23 mouse cellular contexts compared by ENCODE assay signal in genomic region chrX:20695842-20696241, GRCm38 (mm10). TPM values are rescaled to one million over a fixed set of nuclear protein-coding genes. Genes with fewer than 3 reads are reported as not detected.
DNase-seq lines count a peak whose midpoint lies in the region.
"Had no signal": no experiment of that assay in that cellular context is flagged by ENCODE, and none has a peak within 500 bp of the region (broad histone marks: within the 10 kb centered on the region; RNA-seq: fewer than 3 reads in every experiment).

No protein-coding gene starts in this region.

- H3K9me3 ChIP-seq in heart, embryonic 10.5 days, result no peaks in the 10 kb centered on the region
- H3K9me3 ChIP-seq: forebrain, embryonic 10.5 days; forebrain, embryonic 13.5 days; G1E; hindbrain, embryonic 13.5 days; intestine, embryonic 15.5 days had no signal

- WGBS in heart, embryonic 10.5 days, result 81% methylated on average over 4 of the region's 4 CpGs

- intact Hi-C loops in heart, postnatal 36 days (cut with DNase I), result no loop called here

- DNase-seq in heart, adult 18-20 months, result peak; percentile 35 to 40
- no peak for DNase-seq in heart, embryonic 10.5 days (ENCODE audit: low spot score)
- DNase-seq in testis, postnatal 14 days (ENCODE audit: low spot score), result peak; percentile 17
- DNase-seq in testis, postnatal 10 days (ENCODE audit: low spot score), result no peak
- peak; percentile 19 to 27 for DNase-seq in heart, postnatal 36 days
- DNase-seq in lung, postnatal 25 days (ENCODE audit: low spot score), result no peak
- DNase-seq in gastrocnemius, postnatal 25 days, result no peak
- DNase-seq: adrenal gland, postnatal 10 days; adrenal gland, postnatal 36 days; B cell, adult 2 months; cerebellum, adult 18-20 months; cerebellum, adult 9-10 months; cerebellum, postnatal 14 days; gastrocnemius, postnatal 10 days; kidney, adult 11 months had no signal

- no peaks in the 10 kb centered on the region for H3K4me1 ChIP-seq in heart, embryonic 10.5 days
- H3K4me1 ChIP-seq: forebrain, embryonic 10.5 days; hindbrain, embryonic 10.5 days; intestine, embryonic 15.5 days had no signal

- no peak overlapping the region for H3K27ac ChIP-seq in heart, embryonic 10.5 days
- H3K27ac ChIP-seq: forebrain, embryonic 10.5 days; forebrain, embryonic 13.5 days; heart, adult 2 months; hindbrain, embryonic 10.5 days; hindbrain, embryonic 13.5 days; intestine, embryonic 15.5 days had no signal

- H3K36me3 ChIP-seq in heart, embryonic 10.5 days, result peaks cover 69% of the 10 kb centered on the region

- H3K4me3 ChIP-seq in heart, embryonic 10.5 days, result no peak overlapping the region
- H3K4me3 ChIP-seq: forebrain, embryonic 10.5 days; forebrain, embryonic 13.5 days; heart, adult 2 months; hindbrain, embryonic 10.5 days; hindbrain, embryonic 13.5 days; intestine, embryonic 15.5 days had no signal

- no peaks in the 10 kb centered on the region for H3K27me3 ChIP-seq in heart, embryonic 10.5 days (ENCODE audit: insufficient read depth, poor library complexity, severe bottlenecking)
- H3K27me3 ChIP-seq: CH12.LX; forebrain, embryonic 13.5 days; hindbrain, embryonic 13.5 days; intestine, embryonic 15.5 days had no signal

RNA-seq across cellular contexts. Expression of gene Usp11, which starts 7.9 kb away (rescaled TPM):
- total RNA-seq in heart, adult 18-20 months (2021), result 1 to 10 TPM; 4.6 to 7.8 TPM
- polyA plus RNA-seq in heart, embryonic 10.5 days (2016; fragmentation: Nextera tagmentation; extraction: Ambion mirVana), result 51.2 and 56.8 TPM in 2 replicates
- 1 to 10 TPM; 4.3 to 7.9 TPM for total RNA-seq in heart, postnatal 36 days (2021)
- 1 to 10 TPM; 1.1 to 1.5 TPM for total RNA-seq in gastrocnemius, postnatal 25 days (2021)

RNA-seq across cellular contexts. Expression of gene Cdk16, which starts 8.1 kb away (rescaled TPM):
- 100 to 1,000 TPM; 107 to 117 TPM for total RNA-seq in heart, adult 18-20 months (2021)
- 121 and 130 TPM in 2 replicates for polyA plus RNA-seq in heart, embryonic 10.5 days (2016; fragmentation: Nextera tagmentation; extraction: Ambion mirVana)
- total RNA-seq in heart, postnatal 36 days (2021), result 100 to 1,000 TPM; 128 to 142 TPM
- 100 to 1,000 TPM; 124 to 132 TPM for total RNA-seq in gastrocnemius, postnatal 25 days (2021)

RNA-seq across cellular contexts. Expression of gene Uba1, which starts 37.7 kb away (rescaled TPM):
- total RNA-seq in heart, adult 18-20 months (2021), result 100 to 1,000 TPM; 206 to 212 TPM
- polyA plus RNA-seq in heart, embryonic 10.5 days (2016; fragmentation: Nextera tagmentation; extraction: Ambion mirVana), result 202 and 218 TPM in 2 replicates
- total RNA-seq in heart, postnatal 36 days (2021), result 100 to 1,000 TPM; 220 to 228 TPM
- 100 to 1,000 TPM; 134 to 145 TPM for total RNA-seq in gastrocnemius, postnatal 25 days (2021)

Comparison
In these comparisons a context has a peak if more than half of its experiments do, and no peak if none do; other contexts are left out.
1. DNase-seq: peak in heart, adult 18-20 months (2 of 2), testis, postnatal 14 days (single experiment) and heart, postnatal 36 days (2 of 2); none in heart, embryonic 10.5 days (single experiment), testis, postnatal 10 days (single experiment), lung, postnatal 25 days (single experiment) and gastrocnemius, postnatal 25 days (single experiment).